Mouse (Mus musculus) neural tube, embryonic 12.5 days (tissue): ENCODE results near the gene Ddhd1. TPM values are rescaled to one million over a fixed set of nuclear protein-coding genes. Genes with fewer than 3 reads are reported as not detected.
A peak's percentile ranks its signal among the peaks of the same experiment; 100 is the strongest.

Experiments
- ATAC-seq: fragments of 200-750 bp; cut with Nextera tagmentation; 2 replicates; pipeline ENCODE4 v1.8.0; 2017; ENCODE audit warnings: low read depth, mild to moderate bottlenecking, moderate TSS enrichment, moderate library complexity; ENCODE audit not compliant: low FRiP score
- H3K27ac ChIP-seq: fragments of 300-500 bp; sonication (generic); 2 replicates; pipeline ENCODE4 v1.5.1; 2016
- H3K27me3 ChIP-seq: fragments of 300-500 bp; sonication (generic); replicated peaks from 2 replicates; pipeline ENCODE4 v1.6.1; 2016; ENCODE audit warnings: mild to moderate bottlenecking
- H3K36me3 ChIP-seq: fragments of 300-500 bp; sonication (generic); 2 replicates; pipeline ENCODE4 v1.6.1; 2016; ENCODE audit warnings: mild to moderate bottlenecking
- H3K4me1 ChIP-seq: fragments of 300-500 bp; sonication (generic); 2 replicates; pipeline ENCODE4 v1.6.1; 2016
- H3K4me2 ChIP-seq: fragments of 300-500 bp; sonication (generic); replicated peaks from 2 replicates; pipeline ENCODE4 v1.6.1; 2016; ENCODE audit warnings: mild to moderate bottlenecking
- H3K4me3 ChIP-seq: fragments of 300-500 bp; sonication (generic); 2 replicates; pipeline ENCODE4 v1.5.1; 2016
- H3K9ac ChIP-seq: fragments of 300-500 bp; sonication (generic); 2 replicates; pipeline ENCODE4 v1.6.1; 2016; ENCODE audit warnings: mild to moderate bottlenecking
- H3K9me3 ChIP-seq: fragments of 300-500 bp; sonication (generic); 2 replicates; pipeline ENCODE4 v1.6.1; 2016; ENCODE audit warnings: mild to moderate bottlenecking
- WGBS: fragments of 180-500 bp; shearing (Covaris S2); methylation state at CpG from one replicate; pipeline ENCODE4 v1.1.7; 2016; 5-methylcytosine and 5-hydroxymethylcytosine counted together
- polyA plus RNA-seq: library from polyadenylated mRNA; unstranded; fragments of >200 nt; fragmentation: Nextera tagmentation; extraction: Ambion mirVana; gene quantifications from 2 replicates; pipeline ENCODE4 v1.2.1, GENCODE M21; 2016

Ddhd1 gene
- polyA plus RNA-seq, 1 experiment from 2014 or later = 23.3 TPM

DNA sequence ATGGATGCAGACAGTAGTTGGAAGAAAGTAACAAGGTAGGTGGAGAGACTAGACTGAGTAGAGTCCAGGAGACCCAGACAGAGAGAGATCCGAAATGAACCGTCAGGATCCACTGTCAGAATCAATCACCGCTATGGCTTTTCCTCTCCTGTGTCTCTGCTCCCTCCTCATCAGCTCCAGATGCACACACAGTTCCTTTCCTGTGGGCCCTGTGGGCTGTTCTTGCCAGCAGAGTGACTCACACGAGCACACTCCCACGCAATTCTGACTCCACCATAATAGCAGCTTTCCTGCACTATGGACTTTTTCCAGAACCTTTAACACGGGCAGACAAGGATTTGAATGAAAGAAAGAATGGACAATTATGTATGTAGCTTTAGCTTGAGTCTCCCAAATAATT is 96.3 kb downstream of the Ddhd1 start:
- Histone ChIP-seq H3K27ac (no peak overlapping the region), H3K9me3 (no peaks in the 10 kb centered on the region), H3K36me3 (no peaks in the 10 kb centered on the region), H3K9ac (no peak overlapping the region), H3K4me3 (no peak overlapping the region), H3K27me3 (no peaks in the 10 kb centered on the region), H3K4me1 (0 out of 2 replicates have a peak, but pooled peaks cover 5% of the 10 kb centered on the region), H3K4me2 (no peak overlapping the region)
- WGBS = 85% methylated on average over 6 of the region's 6 CpGs
- ATAC-seq = no peak

DNA sequence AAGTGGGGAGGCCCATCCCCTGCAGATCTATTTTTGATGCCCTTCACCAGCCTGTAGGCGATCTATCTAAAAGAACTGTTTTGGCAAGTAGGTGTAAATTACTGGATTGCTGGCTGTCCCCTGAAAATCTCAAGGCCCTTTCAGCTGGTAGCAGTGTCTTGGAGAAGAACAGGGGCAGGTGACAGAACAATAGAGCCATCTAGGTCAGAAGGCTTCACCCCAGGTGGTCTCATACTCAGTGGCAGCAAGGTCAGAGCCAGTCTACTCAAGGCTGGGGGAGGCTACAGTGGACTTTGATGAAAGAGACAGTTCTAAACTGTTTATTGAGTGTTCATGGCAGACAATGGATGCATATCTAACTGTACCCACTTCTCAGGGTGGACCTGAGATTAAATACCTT is 98.9 kb downstream of the Ddhd1 start:
- 71% methylated on average over 1 of the region's 1 CpGs for WGBS
- Histone ChIP-seq H3K27ac (no peak overlapping the region), H3K4me1 (no peaks in the 10 kb centered on the region), H3K36me3 (no peaks in the 10 kb centered on the region), H3K4me2 (no peak overlapping the region), H3K9ac (no peak overlapping the region), H3K4me3 (no peak overlapping the region), H3K9me3 (no peaks in the 10 kb centered on the region), H3K27me3 (no peaks in the 10 kb centered on the region)
- no peak for ATAC-seq

DNA sequence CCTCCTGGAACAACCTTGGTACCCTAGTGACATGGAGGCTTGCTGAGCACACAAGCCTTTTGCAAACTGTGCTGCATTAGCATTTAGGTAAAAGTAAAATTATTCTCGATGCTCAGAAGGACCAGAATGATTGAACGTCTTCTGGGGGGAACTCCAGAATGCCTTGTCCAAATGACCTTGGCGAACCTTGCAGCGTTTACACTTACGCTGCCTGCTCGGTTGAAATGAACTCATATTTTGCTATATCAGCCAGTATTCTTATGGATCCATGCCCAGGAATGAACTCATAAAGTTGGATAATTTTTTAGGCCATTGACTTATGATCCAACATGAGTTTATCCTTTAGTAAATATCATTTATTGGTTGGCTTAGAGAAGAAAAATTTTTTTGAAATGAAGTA is 103.6 kb downstream of the Ddhd1 start:
- WGBS = 94% methylated on average over 6 of the region's 6 CpGs

DNA sequence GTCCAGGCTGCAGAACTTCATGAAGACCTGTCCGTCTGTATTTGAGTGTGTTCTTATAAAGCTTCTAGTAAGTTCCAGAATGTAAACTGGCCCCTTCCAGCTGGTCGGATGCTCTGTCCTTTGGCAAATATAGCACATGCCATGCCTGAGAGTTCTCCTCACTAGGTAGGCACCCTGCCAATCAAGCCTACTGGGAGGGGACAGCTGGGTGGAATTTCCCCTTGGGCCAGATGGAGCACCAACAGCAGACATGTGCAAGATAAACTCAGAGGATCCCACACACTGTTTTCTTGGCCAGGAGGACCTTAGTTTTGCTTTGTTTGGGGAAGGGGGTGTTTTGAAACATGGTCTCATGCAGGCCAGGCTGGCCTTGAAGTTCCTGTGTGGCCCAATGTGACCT is 104.1 kb downstream of the Ddhd1 start:
- Histone ChIP-seq H3K36me3 (no peaks in the 10 kb centered on the region), H3K27ac (no peak overlapping the region), H3K9me3 (no peaks in the 10 kb centered on the region), H3K9ac (no peak overlapping the region), H3K4me2 (no peak overlapping the region), H3K4me3 (no peak overlapping the region), H3K27me3 (no peaks in the 10 kb centered on the region), H3K4me1 (no peaks in the 10 kb centered on the region)
- WGBS = 88% methylated on average over 2 of the region's 2 CpGs
- ATAC-seq = no peak

More for the DNA sequence above, 103.6 kb downstream of the Ddhd1 start:
- H3K4me3 ChIP-seq = no peak overlapping the region
- no peak overlapping the region for H3K4me2 ChIP-seq
- no peak for ATAC-seq
- H3K27ac ChIP-seq = no peak overlapping the region
- no peaks in the 10 kb centered on the region for H3K27me3 ChIP-seq
- no peak overlapping the region for H3K9ac ChIP-seq
- H3K9me3 ChIP-seq = no peaks in the 10 kb centered on the region
- H3K4me1 ChIP-seq = no peaks in the 10 kb centered on the region
- H3K36me3 ChIP-seq = no peaks in the 10 kb centered on the region

DNA sequence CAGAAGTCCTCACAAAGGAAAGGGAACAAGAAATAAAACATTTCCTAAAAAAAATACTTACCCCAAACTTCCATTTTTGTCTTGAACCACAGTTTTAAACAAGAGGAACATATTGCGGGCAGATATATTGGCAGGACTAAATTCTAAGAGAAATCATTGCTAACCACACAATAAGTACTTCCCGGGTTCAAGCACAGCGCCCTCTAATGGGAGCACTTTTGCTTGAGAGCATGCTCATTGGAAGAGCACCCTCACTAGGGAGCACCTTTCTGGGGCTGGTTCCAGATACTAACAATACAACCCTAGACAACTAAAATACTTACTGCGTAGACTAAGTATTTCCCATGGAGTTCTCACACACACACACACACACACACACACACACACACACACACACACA is 105.5 kb downstream of the Ddhd1 start:
- no peaks in the 10 kb centered on the region for H3K4me1 ChIP-seq
- no peaks in the 10 kb centered on the region for H3K9me3 ChIP-seq
- no peak overlapping the region for H3K9ac ChIP-seq
- no peak overlapping the region for H3K4me3 ChIP-seq
- no peak for ATAC-seq
- no peaks in the 10 kb centered on the region for H3K36me3 ChIP-seq
- no peak overlapping the region for H3K27ac ChIP-seq
- 89% methylated on average over 4 of the region's 4 CpGs for WGBS
- H3K27me3 ChIP-seq = no peaks in the 10 kb centered on the region
- H3K4me2 ChIP-seq = no peak overlapping the region

DNA sequence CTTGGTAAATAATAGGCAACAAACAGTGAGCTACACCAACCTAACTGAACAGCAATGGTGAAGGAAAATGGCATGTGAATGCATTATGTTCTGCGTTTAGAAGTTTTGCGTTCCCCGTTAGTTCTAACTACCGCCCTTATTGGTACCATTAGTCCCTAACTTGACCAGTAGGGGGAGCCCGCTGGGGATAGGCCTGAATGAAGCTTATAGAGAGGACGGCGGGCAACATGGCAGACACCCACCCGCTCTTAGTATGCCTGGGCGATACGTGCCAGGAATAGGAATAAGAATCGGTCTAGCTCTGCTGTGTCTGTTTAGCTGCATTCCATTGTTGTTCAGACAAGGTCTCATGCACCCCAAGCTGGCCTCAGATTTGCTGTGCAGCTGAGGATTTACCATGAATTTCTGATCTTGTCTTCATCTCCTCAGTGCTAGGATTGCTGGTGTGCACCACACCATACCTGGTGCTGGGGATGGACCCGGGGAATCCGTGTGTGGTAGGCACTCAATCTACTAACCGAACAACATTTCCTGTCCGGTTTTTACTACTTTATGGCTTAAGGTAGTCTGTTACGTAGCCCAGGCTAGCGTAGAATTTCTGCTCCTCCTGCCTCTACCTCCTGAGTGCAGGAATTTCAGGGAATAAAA is 106.7 kb downstream of the Ddhd1 start:
- Histone ChIP-seq H3K4me3 (no peak overlapping the region), H3K36me3 (no peaks in the 10 kb centered on the region), H3K27me3 (no peaks in the 10 kb centered on the region), H3K4me1 (no peaks in the 10 kb centered on the region), H3K4me2 (peak overlapping the region; percentile 18; the same call in 1 of the 2 replicates), H3K9me3 (no peaks in the 10 kb centered on the region), H3K27ac (no peak overlapping the region), H3K9ac (no peak overlapping the region)
- WGBS = 61% methylated on average over 17 of the region's 17 CpGs
- peak; percentile 88 for ATAC-seq

DNA sequence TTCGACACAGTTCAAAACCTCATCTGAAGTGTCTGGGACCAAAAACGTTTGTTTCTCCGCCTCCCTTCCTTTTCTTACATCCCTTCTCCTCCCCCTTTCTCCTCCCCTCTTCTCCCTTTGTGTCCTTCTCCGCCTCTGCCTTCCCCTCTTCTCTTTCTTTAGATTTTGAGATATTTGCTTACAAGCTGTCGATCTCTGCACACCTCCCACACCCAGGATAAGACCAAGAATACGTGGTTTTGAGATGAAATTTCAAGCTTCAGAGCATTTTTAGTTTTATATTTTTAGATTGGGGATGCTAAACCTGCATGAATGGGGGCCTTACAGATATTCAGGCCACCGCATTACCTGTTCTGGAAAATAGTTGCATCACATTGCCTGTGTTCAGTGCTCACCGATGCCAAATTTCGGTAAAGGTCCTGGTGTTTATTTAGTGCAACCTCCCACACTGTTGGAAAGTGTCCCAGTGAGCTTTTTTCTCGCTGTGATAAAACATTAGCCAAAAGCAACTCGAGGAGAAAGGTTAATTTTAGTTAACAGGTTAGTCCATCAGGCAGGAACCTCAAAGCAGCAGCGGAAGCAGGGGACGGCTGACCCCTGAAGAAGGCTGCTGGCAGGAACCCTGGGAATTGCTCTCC is 107.8 kb downstream of the Ddhd1 start:
- H3K4me3 ChIP-seq = no peak overlapping the region
- WGBS = 80% methylated on average over 13 of the region's 13 CpGs
- no peaks in the 10 kb centered on the region for H3K27me3 ChIP-seq
- no peak for ATAC-seq
- no peak overlapping the region for H3K4me2 ChIP-seq
- no peak overlapping the region for H3K27ac ChIP-seq
- H3K36me3 ChIP-seq = no peaks in the 10 kb centered on the region
- H3K4me1 ChIP-seq = no peaks in the 10 kb centered on the region
- H3K9ac ChIP-seq = no peak overlapping the region
- H3K9me3 ChIP-seq = no peaks in the 10 kb centered on the region

DNA sequence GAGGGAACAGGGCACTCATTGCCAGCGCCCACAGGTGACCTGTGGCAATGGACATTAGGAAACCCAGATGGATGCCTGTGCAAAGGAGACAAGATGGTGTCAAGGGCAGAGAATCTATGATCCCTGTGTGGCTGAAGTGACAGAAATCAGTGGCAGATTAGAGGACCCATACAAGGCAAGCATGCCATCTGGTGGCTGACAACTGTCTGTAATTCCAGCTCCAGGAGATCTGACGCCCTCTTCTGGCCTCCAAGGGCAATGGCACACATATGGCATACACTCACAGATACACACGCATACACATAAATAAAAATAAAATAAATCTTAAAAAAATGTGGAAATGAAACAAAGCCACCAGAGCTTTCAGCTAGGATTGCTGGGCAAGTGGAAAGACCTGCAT is 109.8 kb downstream of the Ddhd1 start:
- no peak overlapping the region for H3K27ac ChIP-seq
- WGBS = 78% methylated on average over 3 of the region's 3 CpGs
- ATAC-seq = no peak
- H3K27me3 ChIP-seq = no peaks in the 10 kb centered on the region
- H3K4me3 ChIP-seq = no peak overlapping the region
- H3K36me3 ChIP-seq = no peaks in the 10 kb centered on the region
- H3K4me1 ChIP-seq = no peaks in the 10 kb centered on the region
- no peaks in the 10 kb centered on the region for H3K9me3 ChIP-seq
- no peak overlapping the region for H3K9ac ChIP-seq
- no peak overlapping the region for H3K4me2 ChIP-seq

DNA sequence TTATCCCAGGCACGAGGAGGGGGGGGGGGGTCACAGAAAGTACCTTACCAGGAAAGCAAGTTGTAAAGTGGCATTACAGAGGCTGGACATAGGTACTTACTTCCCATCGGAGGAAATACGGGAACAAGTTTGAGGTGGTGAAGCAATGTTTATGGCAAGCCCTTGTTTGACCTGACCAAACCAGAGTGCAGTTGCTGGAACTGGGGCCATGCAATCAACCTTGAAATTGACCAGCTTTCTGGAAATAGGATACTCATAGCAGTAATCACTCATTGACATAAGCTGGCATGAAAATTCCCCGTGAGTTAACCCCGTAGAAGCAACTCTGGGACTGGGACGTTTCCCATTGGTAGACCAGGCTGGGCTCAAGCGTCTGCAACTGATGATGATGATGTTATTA is 113.0 kb downstream of the Ddhd1 start:
- 90% methylated on average over 7 of the region's 7 CpGs for WGBS
- Histone ChIP-seq H3K4me3 (no peak overlapping the region), H3K4me2 (no peak overlapping the region), H3K27me3 (no peaks in the 10 kb centered on the region), H3K9ac (no peak overlapping the region), H3K27ac (no peak overlapping the region), H3K36me3 (no peaks in the 10 kb centered on the region), H3K9me3 (no peaks in the 10 kb centered on the region), H3K4me1 (peaks cover 2% of the 10 kb centered on the region; the same call in 1 of the 2 replicates)
- no peak for ATAC-seq

DNA sequence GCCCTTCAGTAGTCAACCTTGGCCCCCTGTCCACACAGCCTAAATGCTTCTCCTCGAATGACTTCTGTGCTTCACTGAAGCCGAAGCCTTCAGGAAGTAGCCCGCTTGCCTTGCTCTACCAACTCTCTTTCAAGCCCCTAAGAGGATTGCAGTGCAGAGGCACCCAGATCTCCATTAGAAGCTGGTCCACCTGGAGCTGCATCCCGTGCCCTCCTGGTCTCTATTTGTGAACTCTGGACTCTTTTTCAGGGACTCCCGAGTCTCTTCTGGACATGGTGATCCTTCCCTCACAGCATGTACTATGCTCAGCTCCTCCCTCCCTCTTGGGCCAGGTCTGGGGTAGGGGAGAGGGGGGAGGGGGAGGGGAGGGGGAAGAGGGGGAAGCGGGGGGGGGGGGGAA is 113.9 kb downstream of the Ddhd1 start:
- Histone ChIP-seq H3K4me2 (no peak overlapping the region), H3K9ac (no peak overlapping the region), H3K4me1 (peaks cover 4% of the 10 kb centered on the region; the same call in 1 of the 2 replicates), H3K36me3 (no peaks in the 10 kb centered on the region), H3K9me3 (no peaks in the 10 kb centered on the region), H3K4me3 (no peak overlapping the region), H3K27me3 (no peaks in the 10 kb centered on the region), H3K27ac (no peak overlapping the region)
- no peak for ATAC-seq
- 76% methylated on average over 5 of the region's 6 CpGs for WGBS

DNA sequence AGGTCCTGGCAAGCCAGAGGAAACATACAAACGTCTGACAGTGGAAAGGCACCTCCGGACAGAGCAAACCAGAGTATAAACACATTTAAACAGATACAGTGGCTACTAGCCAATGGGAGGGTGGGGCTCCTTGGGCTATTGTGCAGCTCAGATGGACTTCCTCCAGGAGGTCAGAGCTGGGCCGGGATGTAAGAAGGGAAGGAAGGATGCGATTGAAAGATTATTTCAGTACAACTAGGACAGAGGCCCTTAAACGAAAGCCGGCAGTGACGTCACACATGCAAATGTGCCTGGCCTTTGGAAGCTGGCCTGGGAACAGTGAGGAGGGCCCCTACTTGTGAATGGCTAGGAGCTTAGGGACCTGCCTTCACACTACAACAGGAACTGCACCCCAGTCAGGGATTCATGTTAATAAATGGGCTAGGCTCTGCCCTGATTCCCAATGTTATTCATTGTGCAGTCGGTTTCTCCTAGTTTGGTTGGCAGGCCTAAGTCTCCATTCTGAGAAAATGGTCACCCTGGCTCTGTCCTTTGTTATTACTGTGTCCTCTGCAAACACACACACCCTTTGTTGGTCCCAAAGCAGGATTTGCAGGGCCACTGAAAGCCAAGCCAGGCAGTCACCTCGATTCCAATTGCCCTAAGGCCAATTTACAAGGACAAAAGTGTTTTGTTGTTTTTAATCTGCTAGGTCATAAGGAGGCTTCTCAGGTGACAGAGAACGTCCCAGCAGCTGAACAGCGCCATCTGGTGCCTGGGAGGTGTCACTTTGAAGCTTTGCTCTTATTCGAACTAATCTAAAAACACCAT is 118.1 kb downstream of the Ddhd1 start:
- Histone ChIP-seq H3K9ac (no peak overlapping the region), H3K27ac (no peak overlapping the region), H3K4me1 (peaks cover 4% of the 10 kb centered on the region; the same call in 1 of the 2 replicates), H3K27me3 (no peaks in the 10 kb centered on the region), H3K4me3 (no peak overlapping the region), H3K9me3 (no peaks in the 10 kb centered on the region), H3K4me2 (no peak overlapping the region), H3K36me3 (no peaks in the 10 kb centered on the region)
- peak; percentile 64 for ATAC-seq
- 40% methylated on average over 12 of the region's 12 CpGs for whole genome bisulfite sequencing
